Mouse (Mus musculus) lung, postnatal 10 days (tissue): ENCODE data around the gene Grin2b.

Experiments
- DNase-seq: peaks from one replicate; pipeline ENCODE4 v3.0.0; 2021

Gene Grin2b

GRCm38 (mm10) chr6:135882611-135883010 is 290.7 kb downstream of the Grin2b start:
- no peak for DNase-seq

DNA sequence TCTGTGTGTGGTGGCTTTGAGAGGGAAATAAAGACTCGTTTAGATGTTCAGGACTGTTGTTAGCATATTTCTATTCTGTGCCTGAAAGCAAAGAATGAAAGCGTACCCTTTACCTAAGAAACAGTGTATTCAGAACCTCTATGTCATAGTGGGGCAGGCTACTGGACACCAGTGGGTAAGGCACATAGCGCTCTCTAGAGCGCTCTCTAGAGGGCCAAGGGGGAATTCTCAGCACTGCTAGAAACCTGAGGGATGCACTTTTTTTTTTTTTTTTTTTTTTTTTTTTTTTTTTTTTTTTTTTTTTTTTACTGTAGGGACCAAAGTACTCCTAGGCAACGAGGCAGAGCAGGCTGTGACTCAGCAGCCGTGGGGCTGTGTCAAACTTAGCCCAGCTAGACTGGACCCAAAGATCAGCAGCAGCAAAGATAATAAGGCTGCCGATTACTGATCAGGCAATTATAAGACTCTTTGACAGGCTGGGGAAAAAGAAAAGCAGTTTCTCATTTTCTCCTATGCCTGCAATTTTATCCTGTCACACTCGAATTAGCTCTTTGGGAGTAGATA is 297.1 kb downstream of the Grin2b start:
- DNase-seq, result no peak

GRCm38 (mm10) chr6:135874626-135875025 is 298.7 kb downstream of the Grin2b start:
- DNase-seq, result no peak

GRCm38 (mm10) chr6:135865832-135866231 is 307.5 kb downstream of the Grin2b start:
- DNase-seq, result no peak

DNA sequence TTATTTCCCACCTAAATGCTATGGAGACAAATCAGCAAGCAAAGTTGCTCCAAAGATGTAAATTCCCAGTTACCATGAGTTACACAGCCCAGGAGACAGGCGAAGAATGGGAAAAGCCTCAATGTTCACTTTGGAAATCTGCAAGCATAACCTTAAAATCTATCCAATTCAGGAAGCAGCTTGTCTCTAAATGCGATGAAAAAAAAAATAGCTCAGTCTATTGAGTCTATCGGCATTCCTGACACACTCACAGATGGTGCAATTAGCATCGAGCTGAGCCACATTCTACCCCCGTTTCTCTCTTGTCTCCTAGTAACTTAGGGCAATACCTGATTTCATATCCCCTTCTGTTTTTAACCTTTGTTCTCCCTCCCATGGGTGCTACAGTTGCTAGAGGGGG is 309.3 kb downstream of the Grin2b start:
- no peak for DNase-seq

- peak; percentile 32 for DNase-seq
Measured at GRCm38 (mm10) chr6:135859502-135859901, 313.8 kb downstream of the Grin2b start.

GRCm38 (mm10) chr6:135854173-135854591 is 319.1 kb downstream of the Grin2b start:
- DNase-seq, result no peak

DNA sequence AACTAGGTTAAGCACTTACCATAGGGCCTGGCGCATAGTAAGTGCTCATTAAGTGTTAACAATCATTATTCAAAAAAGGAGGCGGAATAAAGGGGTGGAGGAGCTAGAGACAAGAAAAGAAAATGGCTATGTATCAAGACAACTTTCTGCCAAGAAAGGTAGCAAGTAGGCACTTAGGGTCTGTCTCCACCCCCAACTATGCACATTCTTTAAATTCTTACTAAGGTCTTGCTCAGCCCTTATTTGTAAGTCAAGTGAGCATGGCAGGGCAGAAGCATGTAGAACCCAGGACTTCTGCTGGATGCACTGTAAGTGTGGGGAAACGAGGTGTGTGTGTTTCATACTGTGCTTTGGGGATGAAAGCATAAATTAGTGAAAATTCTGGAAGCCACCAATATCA is 329.6 kb downstream of the Grin2b start:
- DNase-seq, result no peak

GRCm38 (mm10) chr6:135836353-135836752 is 337.0 kb downstream of the Grin2b start:
- DNase-seq, result no peak

- DNase-seq, result no peak
Measured at GRCm38 (mm10) chr6:135833542-135833941, 339.8 kb downstream of the Grin2b start.

DNA sequence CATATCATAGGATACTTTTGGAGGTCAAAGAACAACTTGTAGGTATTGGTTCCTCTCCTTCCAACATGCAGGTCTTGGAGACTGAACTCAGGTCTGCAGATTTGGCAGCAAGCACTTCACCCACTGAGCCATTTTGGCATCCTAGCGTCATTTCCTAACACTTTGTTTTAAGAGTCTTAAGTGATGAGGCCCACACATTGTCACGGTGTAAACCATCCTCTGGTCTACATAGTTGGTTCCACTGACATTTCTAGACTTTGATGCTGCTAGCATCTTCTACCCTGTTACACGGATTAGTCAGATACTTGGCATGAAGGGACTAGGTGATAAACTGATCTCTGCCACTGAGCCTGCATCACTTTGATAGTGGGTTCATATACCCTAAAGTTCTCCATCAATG is 341.3 kb downstream of the Grin2b start:
- no peak for DNase-seq

DNA sequence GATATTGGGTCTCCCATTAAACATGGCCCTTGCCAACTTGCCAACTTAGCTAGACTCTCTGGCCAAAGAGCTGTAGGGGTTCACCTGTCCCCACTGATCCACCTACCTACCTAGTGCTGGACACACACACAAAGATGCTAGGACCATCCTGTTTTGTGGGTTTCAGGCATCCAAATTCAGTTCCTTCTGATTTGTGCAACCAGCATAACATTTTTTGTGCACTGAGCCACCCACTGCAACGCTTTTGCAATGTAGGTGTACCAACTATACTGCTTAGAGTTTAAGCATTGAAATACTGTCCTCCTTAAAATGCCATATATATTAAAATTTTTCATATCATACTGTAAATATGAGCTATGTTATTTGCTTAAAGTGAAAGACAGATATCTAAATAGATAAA is 342.3 kb downstream of the Grin2b start:
- no peak for DNase-seq

DNA sequence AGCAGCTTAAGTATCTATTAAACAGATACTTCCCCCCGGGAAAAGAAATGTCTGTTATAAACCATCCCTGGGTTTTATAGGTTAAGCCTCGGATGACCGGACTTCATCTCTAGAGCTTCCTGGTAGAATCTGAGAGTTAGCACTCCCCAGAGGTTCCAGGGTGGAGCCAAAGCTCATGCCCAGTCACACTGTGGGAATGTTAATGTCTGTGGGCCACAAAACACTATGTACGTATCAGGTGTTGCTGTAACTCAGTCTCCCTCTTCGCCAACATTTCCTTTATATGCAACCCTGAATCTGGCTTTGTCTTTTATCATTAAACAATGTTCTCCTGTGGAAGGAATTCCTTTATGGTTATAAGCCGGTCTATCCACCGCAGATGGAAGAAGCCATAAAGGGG is 343.9 kb downstream of the Grin2b start:
- DNase-seq, result no peak

DNA sequence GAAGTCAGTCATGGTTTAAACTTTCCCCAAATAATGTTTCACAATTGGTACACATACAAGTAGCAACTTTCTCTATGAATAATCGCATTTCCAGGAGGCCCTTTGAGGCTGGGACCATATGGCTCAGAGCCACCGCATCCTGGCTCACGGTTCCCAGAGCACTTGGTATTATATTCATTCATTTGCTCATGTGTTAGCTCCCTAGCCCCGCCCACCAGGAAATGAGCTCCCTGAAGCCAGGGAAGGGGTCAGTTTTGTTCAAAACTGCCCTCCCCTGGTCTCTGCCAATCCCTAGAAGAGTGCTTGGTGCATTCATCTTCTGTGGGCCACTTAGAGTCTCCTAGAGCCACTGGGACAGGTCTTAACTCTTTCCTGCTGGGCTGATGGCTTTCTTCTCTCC is 344.3 kb downstream of the Grin2b start:
- peak; percentile 21 for DNase-seq

- peak; percentile 67 for DNase-seq
Measured at GRCm38 (mm10) chr6:135827942-135828341, 345.4 kb downstream of the Grin2b start.

- DNase-seq, result no peak
Measured at GRCm38 (mm10) chr6:135827317-135827716, 346.0 kb downstream of the Grin2b start.

DNA sequence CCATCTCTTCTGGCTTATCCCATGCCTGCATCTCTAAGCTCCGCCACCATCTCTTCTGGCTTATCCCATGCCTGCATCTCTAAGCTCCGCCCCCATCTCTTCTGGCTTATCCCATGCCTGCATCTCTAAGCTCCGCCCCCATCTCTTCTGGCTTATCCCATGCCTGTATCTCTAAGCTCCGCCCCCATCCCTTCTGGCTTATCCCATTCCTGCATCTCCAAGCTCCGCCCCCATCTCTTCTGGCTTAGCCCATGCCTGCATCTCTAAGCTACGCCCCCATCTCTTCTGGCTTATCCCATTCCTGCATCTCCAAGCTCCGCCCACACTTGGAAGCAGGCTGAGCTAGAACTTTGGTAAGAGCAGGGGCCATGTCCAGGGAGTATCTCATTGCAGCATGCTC is 346.5 kb downstream of the Grin2b start:
- peak; percentile 5 for DNase-seq

- peak; percentile 5 for DNase-seq
Measured at GRCm38 (mm10) chr6:135817391-135817790, 355.9 kb downstream of the Grin2b start.

- no peak for DNase-seq
Measured at GRCm38 (mm10) chr6:135813755-135814154, 359.6 kb downstream of the Grin2b start.

- DNase-seq, result no peak
Measured at GRCm38 (mm10) chr6:135805436-135805835, 367.9 kb downstream of the Grin2b start.

DNA sequence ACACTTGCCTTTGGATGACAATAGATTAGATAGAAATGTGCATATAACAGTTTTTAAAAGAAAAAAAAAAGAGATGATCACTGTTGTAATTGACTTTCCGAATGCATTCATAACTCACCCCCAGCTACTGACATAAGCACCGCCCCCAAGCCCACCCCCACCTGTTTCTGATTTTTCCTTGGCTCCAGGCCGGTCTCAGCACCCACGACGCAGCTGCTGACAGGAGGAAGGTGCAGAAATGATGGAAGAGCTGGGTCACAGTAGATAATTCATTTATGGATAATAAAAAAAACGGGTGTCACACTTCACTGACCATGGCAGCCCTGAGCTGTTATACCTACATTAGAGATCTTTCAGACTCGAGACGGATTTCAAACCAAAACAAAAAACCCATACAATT is 373.4 kb downstream of the Grin2b start:
- DNase-seq, result no peak

DNA sequence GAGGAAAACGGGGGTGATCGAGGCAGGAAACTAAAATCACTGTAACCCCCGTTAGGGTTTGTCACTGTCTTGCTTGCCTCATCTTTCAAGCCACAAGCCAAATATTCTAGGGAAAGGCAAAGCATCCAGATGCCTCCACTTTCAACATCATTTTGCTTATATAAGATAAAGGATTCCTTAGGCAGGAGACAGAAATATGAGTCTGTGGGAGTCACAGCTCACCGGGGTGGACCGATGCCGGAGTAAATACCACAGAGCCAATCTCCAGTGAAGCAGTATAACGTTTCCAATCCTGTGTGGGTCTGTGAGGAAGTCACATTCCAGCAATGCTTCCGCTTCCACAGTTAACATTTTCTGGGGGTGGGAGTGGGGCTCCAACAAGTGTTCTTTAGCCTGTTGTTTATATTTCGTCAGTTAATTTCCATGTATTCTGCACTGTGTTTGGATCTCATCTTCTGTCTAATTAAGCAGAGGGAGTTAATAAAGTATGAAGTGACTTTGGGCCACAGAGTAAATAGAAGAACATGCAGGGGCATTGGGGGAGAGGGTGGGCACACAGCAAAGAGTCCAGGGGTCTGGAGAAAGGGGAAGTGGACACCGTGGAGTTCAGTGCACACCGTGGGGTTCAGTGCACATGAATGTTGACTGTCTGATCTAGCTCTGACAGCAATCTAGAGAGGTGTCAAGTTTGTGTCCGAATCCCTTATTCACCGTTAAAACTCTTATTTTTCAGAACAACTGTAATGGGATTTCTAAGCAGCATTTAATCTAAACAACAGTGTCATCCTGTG is 374.9 kb downstream of the Grin2b start:
- DNase-seq, result no peak

- DNase-seq, result no peak
Measured at GRCm38 (mm10) chr6:135797371-135798033, 375.8 kb downstream of the Grin2b start.

GRCm38 (mm10) chr6:135796911-135797310 is 376.4 kb downstream of the Grin2b start:
- DNase-seq, result no peak
